ENCODE assay signal across 17 mouse cellular contexts in genomic region chr13:92880589-92880988, GRCm38 (mm10). TPM values are rescaled to one million over a fixed set of nuclear protein-coding genes. Genes with fewer than 3 reads are reported as not detected.
DNase-seq lines count a peak whose midpoint lies in the region; ATAC-seq lines count a peak whose summit lies in the region.
"Had no signal": no experiment of that assay in that cellular context is flagged by ENCODE, and none has a peak within 500 bp of the region (broad histone marks: within the 10 kb centered on the region; RNA-seq: fewer than 3 reads in every experiment).

No protein-coding gene starts in this region.

- no peak overlapping the region for H3K27ac ChIP-seq in hindbrain, embryonic 16.5 days (ENCODE audit: low read depth, low read length)
- no peak overlapping the region for H3K27ac ChIP-seq in hindbrain, embryonic 10.5 days
- peak overlapping the region; percentile 42; the same call in 1 of the 2 replicates for H3K27ac ChIP-seq in limb, embryonic 10.5 days
- H3K27ac ChIP-seq: embryonic facial prominence, embryonic 13.5 days; forebrain, embryonic 12.5 days; heart, embryonic 15.5 days; liver, embryonic 13.5 days; lung, embryonic 15.5 days; macrophage; midbrain, embryonic 12.5 days had no signal

- H3K9me3 ChIP-seq in hindbrain, embryonic 16.5 days (ENCODE audit: control insufficient read depth, low read length), result no peaks in the 10 kb centered on the region
- H3K9me3 ChIP-seq in hindbrain, embryonic 10.5 days, result no peaks in the 10 kb centered on the region
- no peaks in the 10 kb centered on the region for H3K9me3 ChIP-seq in limb, embryonic 10.5 days (replicated peaks)
- H3K9me3 ChIP-seq: embryonic facial prominence, embryonic 13.5 days; forebrain, embryonic 12.5 days; heart, embryonic 15.5 days; liver, embryonic 13.5 days; lung, embryonic 15.5 days; midbrain, embryonic 12.5 days had no signal

- ATAC-seq in hindbrain, embryonic 16.5 days, result peak; percentile 61; the same call in 1 of the 2 replicates
- ATAC-seq in activated CD4-positive, CD25-positive, alpha-beta regulatory T cell, adult 4 months, result no peak

- H3K4me2 ChIP-seq in hindbrain, embryonic 16.5 days (ENCODE audit: low read length), result no peak overlapping the region
- H3K4me2 ChIP-seq: embryonic facial prominence, embryonic 13.5 days; forebrain, embryonic 12.5 days; heart, embryonic 15.5 days; liver, embryonic 13.5 days; lung, embryonic 15.5 days; midbrain, embryonic 12.5 days had no signal

- no peak overlapping the region for H3K4me3 ChIP-seq in hindbrain, embryonic 16.5 days (ENCODE audit: low read length)
- H3K4me3 ChIP-seq in hindbrain, embryonic 10.5 days, result no peak overlapping the region
- no peak overlapping the region for H3K4me3 ChIP-seq in limb, embryonic 10.5 days
- H3K4me3 ChIP-seq: embryonic facial prominence, embryonic 13.5 days; forebrain, embryonic 12.5 days; heart, embryonic 15.5 days; liver, embryonic 13.5 days; lung, embryonic 15.5 days; midbrain, embryonic 12.5 days had no signal

- no peaks in the 10 kb centered on the region for H3K36me3 ChIP-seq in hindbrain, embryonic 16.5 days (ENCODE audit: control insufficient read depth, insufficient read depth, low read length)
- H3K36me3 ChIP-seq in hindbrain, embryonic 10.5 days, result no peaks in the 10 kb centered on the region
- no peaks in the 10 kb centered on the region for H3K36me3 ChIP-seq in limb, embryonic 10.5 days
- H3K36me3 ChIP-seq: embryonic facial prominence, embryonic 13.5 days; forebrain, embryonic 12.5 days; heart, embryonic 15.5 days; liver, embryonic 13.5 days; lung, embryonic 15.5 days; midbrain, embryonic 12.5 days had no signal

- H3K4me1 ChIP-seq in hindbrain, embryonic 16.5 days (ENCODE audit: control insufficient read depth, insufficient read depth, low read depth, low read length), result no peaks in the 10 kb centered on the region
- H3K4me1 ChIP-seq in hindbrain, embryonic 10.5 days (replicated peaks), result peaks cover 6% of the 10 kb centered on the region; the same call in 1 of the 2 replicates
- peaks cover 18% of the 10 kb centered on the region for H3K4me1 ChIP-seq in limb, embryonic 10.5 days
- H3K4me1 ChIP-seq: liver, embryonic 13.5 days had no signal

- H3K9ac ChIP-seq in hindbrain, embryonic 16.5 days (ENCODE audit: low read depth, low read length), result no peak overlapping the region
- H3K9ac ChIP-seq: embryonic facial prominence, embryonic 13.5 days; forebrain, embryonic 12.5 days; heart, embryonic 15.5 days; liver, embryonic 13.5 days; lung, embryonic 15.5 days; midbrain, embryonic 12.5 days had no signal

- no peaks in the 10 kb centered on the region for H3K27me3 ChIP-seq in hindbrain, embryonic 16.5 days (replicated peaks; ENCODE audit: control insufficient read depth, insufficient read depth, low read length)
- H3K27me3 ChIP-seq in hindbrain, embryonic 10.5 days (ENCODE audit: insufficient read depth, poor library complexity, severe bottlenecking), result no peaks in the 10 kb centered on the region
- H3K27me3 ChIP-seq in limb, embryonic 10.5 days (ENCODE audit: low read depth, poor library complexity, severe bottlenecking), result no peaks in the 10 kb centered on the region
- H3K27me3 ChIP-seq: embryonic facial prominence, embryonic 13.5 days; forebrain, embryonic 12.5 days; heart, embryonic 15.5 days; liver, embryonic 13.5 days; lung, embryonic 15.5 days; midbrain, embryonic 12.5 days had no signal

- peak; percentile 15 for DNase-seq in cerebellum, adult 8-10 months
- no peak for DNase-seq in cerebellum, postnatal 4 days (ENCODE audit: low spot score in 2 of 2)
- no peak for DNase-seq in hindbrain, embryonic 10.5 days (ENCODE audit: low spot score)
- peak; percentile 49 to 75 for DNase-seq in cerebellum, postnatal 10 days
- no peak for DNase-seq in limb, embryonic 10.5 days (ENCODE audit: low spot score)
- DNase-seq: heart, adult 18-20 months; layer of hippocampus, postnatal 36 days; liver, embryonic 13.5 days; thymus, postnatal 4 days had no signal

RNA-seq across cellular contexts. Expression of gene Mtx3, which starts 36.0 kb away (rescaled TPM):
- polyA plus RNA-seq in hindbrain, embryonic 16.5 days (2015; fragmentation: Nextera tagmentation; extraction: Ambion mirVana), result 3.2 and 4.0 TPM in 2 replicates
- 2.8 and 3.2 TPM in 2 replicates for polyA plus RNA-seq in hindbrain, embryonic 10.5 days (2016; fragmentation: Nextera tagmentation; extraction: Ambion mirVana)
- polyA plus RNA-seq in limb, embryonic 10.5 days (2016; fragmentation: Nextera tagmentation; extraction: Ambion mirVana), result 3.4 and 3.7 TPM in 2 replicates
- 1 to 10 TPM; 3.5 to 4.0 TPM for polyA plus RNA-seq in activated CD4-positive, CD25-positive, alpha-beta regulatory T cell, adult 4 months (2017; shearing (Covaris generic))

Comparison
In these comparisons a context has a peak if more than half of its experiments do, and no peak if none do; other contexts are left out.
1. DNase-seq: peak in cerebellum, adult 8-10 months (single experiment) and cerebellum, postnatal 10 days (2 of 2); none in cerebellum, postnatal 4 days (0 of 2), hindbrain, embryonic 10.5 days (single experiment) and limb, embryonic 10.5 days (single experiment).